Mouse (Mus musculus) retina, adult 2 months (tissue): ENCODE measurements at regions not wholly inside any gene's neighbourhood (a gene's known extent, or its start where the extent isn't known, plus 50 kb on each side); places are given as distances from the start of the nearest gene placed in this dataset.

Experiments used
- DNase-seq: peaks from one replicate; pipeline ENCODE4 v3.0.0-alpha.2; 2012; ENCODE audit warnings: low read depth, low spot score

GRCm38 (mm10) chr13:15929890-15930289, 81.8 kb upstream of the Inhba start:
- no peak for DNase-seq

DNA sequence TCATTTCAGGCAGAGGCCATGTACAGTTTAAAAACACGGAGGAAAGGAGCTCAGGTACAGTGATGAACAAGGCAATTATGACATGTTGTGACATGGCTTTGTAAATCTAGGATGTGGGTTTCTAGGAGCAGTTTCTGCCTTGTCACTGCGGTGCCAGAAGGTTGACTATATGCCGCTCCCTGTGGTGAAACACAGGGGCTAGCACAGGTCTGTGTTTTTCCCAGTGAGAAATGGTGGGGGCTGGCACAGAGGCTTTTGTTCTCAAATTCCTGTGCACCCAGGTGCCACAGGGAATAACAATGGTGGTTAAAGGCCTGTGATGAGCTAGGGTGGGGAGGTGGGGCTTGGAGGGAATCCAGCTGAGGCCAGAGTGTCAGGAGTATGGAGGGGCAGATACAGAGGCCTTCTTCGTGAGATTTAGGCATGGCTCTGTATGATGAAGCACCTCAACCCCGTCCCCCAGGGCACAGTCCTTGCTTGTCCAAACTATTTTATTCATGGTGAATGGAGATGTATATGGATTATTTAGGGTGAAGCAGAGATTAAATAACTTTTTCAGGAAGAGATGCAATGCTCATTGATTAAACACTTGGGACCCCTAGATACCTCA, 80.0 kb upstream of the Inhba start:
- no peak for DNase-seq

GRCm38 (mm10) chr13:15935689-15936088, 76.0 kb upstream of the Inhba start:
- no peak for DNase-seq

DNA sequence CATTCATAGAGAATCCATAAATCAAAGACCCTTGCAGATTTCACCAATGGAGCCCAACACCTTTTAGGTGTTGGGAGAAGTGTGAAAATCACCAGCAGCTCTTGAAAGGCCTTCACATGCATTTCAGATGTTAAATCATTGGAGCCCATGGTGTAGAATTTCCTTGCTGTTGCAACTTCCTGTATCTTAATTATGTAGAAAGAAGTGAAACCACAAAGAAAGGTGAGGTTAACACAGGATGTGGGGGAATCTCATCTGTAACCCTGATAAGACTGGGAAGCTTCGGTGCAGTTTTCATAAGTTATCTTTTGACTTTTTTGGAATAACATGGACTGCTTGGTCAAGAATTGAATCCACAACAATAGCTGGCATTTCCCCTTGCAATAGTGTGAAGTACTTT, 75.5 kb upstream of the Inhba start:
- DNase-seq, result no peak

DNA sequence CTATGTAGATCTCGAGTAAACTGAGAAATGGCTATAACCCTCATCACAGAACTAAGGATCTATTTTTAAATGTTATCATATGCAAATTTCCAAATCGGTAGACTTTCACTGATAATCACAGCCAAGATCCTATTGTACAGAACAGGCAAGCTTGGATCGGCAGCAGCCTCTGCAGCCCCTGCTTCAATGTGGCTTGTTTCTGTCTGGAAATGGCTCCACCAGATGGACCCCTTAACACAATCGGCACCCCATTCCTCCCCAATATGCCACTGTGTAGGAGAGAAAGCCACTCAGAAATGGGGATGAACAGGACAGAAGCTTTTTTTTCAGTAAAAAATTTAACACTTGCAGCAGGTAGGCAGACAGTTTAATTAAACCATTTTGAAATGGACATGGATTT, 61.5 kb upstream of the Inhba start:
- no peak for DNase-seq

GRCm38 (mm10) chr13:15950885-15951610, 60.6 kb upstream of the Inhba start:
- no peak for DNase-seq
